Mouse (Mus musculus) adrenal gland, adult 2 months (tissue): ENCODE results near the gene Gm13212. TPM values are rescaled to one million over a fixed set of nuclear protein-coding genes. Genes with fewer than 3 reads are reported as not detected.

Experiments
- polyA plus RNA-seq: library from polyadenylated mRNA; depleted of rRNA; stranded (reverse); fragments of >200 nt; gene quantifications from 2 replicates; pipeline ENCODE4 v1.2.3, GENCODE M21; 2012; rRNA removed
- total RNA-seq, 2 experiments: library from RNA; stranded (reverse); gene quantifications; 2 replicates each; pipeline ENCODE4 v1.2.3; 2021

Gene Gm13212
- total and polyA plus RNA-seq, 3 experiments: 0.73 to 4.5 TPM; not detected in 1

Other genes with a start within 250 kb of the Gm13212 start
- gene Zfp990, start 74.4 kb upstream of the Gm13212 start, total RNA-seq: under 1 TPM; 0.48 to 0.75 TPM
- gene Zfp990, start 74.4 kb upstream of the Gm13212 start, polyA plus RNA-seq: not detected in 2 replicates
- gene Zfp980, start 85.5 kb downstream of the Gm13212 start, total RNA-seq: under 1 TPM; 0.20 to 0.31 TPM
- gene Zfp980, start 85.5 kb downstream of the Gm13212 start, polyA plus RNA-seq: not detected in 2 replicates